Mouse (Mus musculus): ENCODE results near the gene Mras.

- TF ChIP-seq CTCF (IDR thresholded peaks at IDR 0.05; ENCODE audit: low read depth) (no peak), EP300 (optimal IDR thresholded peaks at IDR 0.05) (no peak)
Observed at GRCm38 (mm10) chr9:99397056-99397815, 39.9 kb downstream of the Mras start.
